Mouse (Mus musculus): Measurements from ENCODE around the gene Golga1.

- TF ChIP-seq CTCF (IDR thresholded peaks at IDR 0.05; ENCODE audit: control insufficient read depth, insufficient read depth, low read length) (no peak), POLR2A (IDR thresholded peaks at IDR 0.05; ENCODE audit: borderline replicate concordance, control insufficient read depth, low read depth, low read length) (no peak)
Measured at GRCm38 (mm10) chr2:38973701-38974100, 91.6 kb downstream of the Golga1 start.

All from bone marrow, adult 2 months (tissue).